Mouse (Mus musculus) stomach, embryonic 14.5 days (tissue): ENCODE measurements around the gene Cdca4. TPM values are rescaled to one million over a fixed set of nuclear protein-coding genes. Genes with fewer than 3 reads are reported as not detected.
A peak's percentile ranks its signal among the peaks of the same experiment; 100 is the strongest.

Source experiments
- ATAC-seq: fragments of 200-750 bp; cut with Nextera tagmentation; 2 replicates; pipeline ENCODE4 v1.8.0; 2017; ENCODE audit warnings: low read depth, moderate TSS enrichment; ENCODE audit not compliant: insufficient number of reproducible peaks, insufficient read depth, low FRiP score
- H3K27ac ChIP-seq: fragments of 300-500 bp; sonication (generic); 2 replicates; pipeline ENCODE4 v1.5.1; 2014; ENCODE audit warnings: mild to moderate bottlenecking, low read length, moderate library complexity, mixed read lengths
- H3K27me3 ChIP-seq: fragments of 300-500 bp; sonication (generic); 2 replicates; pipeline ENCODE4 v1.6.1; 2014; ENCODE audit warnings: low read length, control low read depth, mixed read lengths; ENCODE audit not compliant: control insufficient read depth, insufficient read depth
- H3K36me3 ChIP-seq: fragments of 300-500 bp; sonication (generic); 2 replicates; pipeline ENCODE4 v1.6.1; 2014; ENCODE audit warnings: mild to moderate bottlenecking, control low read depth, low read length, moderate library complexity, mixed read lengths; ENCODE audit not compliant: control insufficient read depth, insufficient read depth
- H3K4me1 ChIP-seq: fragments of 300-500 bp; sonication (generic); 2 replicates; pipeline ENCODE4 v1.6.1; 2014; ENCODE audit warnings: low read length, control low read depth, mixed read lengths; ENCODE audit not compliant: control insufficient read depth, insufficient read depth
- H3K4me2 ChIP-seq: fragments of 300-500 bp; sonication (generic); replicated peaks from 2 replicates; pipeline ENCODE4 v1.6.1; 2014; ENCODE audit warnings: low read depth, low read length, control low read depth
- H3K4me3 ChIP-seq: fragments of 300-500 bp; sonication (generic); 2 replicates; pipeline ENCODE4 v1.5.1; 2014; ENCODE audit warnings: low read depth, low read length, control low read depth
- H3K9ac ChIP-seq: fragments of 300-500 bp; sonication (generic); replicated peaks from 2 replicates; pipeline ENCODE4 v1.6.1; 2014; ENCODE audit warnings: low read depth, mild to moderate bottlenecking, control low read depth, low read length, moderate library complexity, mixed read lengths
- H3K9me3 ChIP-seq: fragments of 300-500 bp; sonication (generic); 2 replicates; pipeline ENCODE4 v1.6.1; 2016; ENCODE audit warnings: low read depth, low read length, control low read depth; ENCODE audit not compliant: control insufficient read depth
- WGBS: fragments of 180-500 bp; shearing (Covaris S2); extraction: QIAGEN DNeasy Blood & Tissue Kit; methylation state at CpG from one replicate; pipeline ENCODE4 v1.1.7; 2014; 5-methylcytosine and 5-hydroxymethylcytosine counted together
- polyA plus RNA-seq: library from polyadenylated mRNA; unstranded; fragments of >200 nt; fragmentation: Nextera tagmentation; extraction: Ambion mirVana; gene quantifications from 2 replicates; pipeline ENCODE4 v1.2.1, GENCODE M21; 2014

Gene Cdca4
- polyA plus RNA-seq, 1 experiment from 2014 or later: 130 TPM

DNA sequence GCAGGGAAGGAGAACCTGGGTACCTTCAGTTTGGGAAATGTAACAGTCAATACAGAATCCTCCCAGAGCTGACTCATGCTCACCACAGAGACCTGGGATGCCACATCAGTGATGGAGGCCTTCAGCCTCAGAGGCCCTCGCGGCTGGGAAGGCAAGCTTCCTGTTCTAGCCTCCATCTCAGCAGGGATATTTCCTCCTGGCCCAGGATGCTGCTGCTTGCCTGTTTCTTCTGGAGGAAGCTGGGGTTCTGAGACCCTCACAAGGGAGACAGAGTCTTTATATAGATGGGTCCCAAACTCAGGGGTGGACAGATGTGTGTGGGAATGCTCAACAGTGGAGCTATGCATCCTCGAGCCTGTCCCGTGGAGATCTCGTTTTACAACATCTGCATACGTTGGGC, 55.2 kb downstream of the Cdca4 start:
- Histone ChIP-seq H3K4me3 (no peak overlapping the region), H3K27ac (no peak overlapping the region), H3K4me1 (no peaks in the 10 kb centered on the region), H3K36me3 (no peaks in the 10 kb centered on the region), H3K4me2 (no peak overlapping the region), H3K27me3 (no peaks in the 10 kb centered on the region), H3K9ac (no peak overlapping the region), H3K9me3 (peaks cover 8% of the 10 kb centered on the region; the same call in 1 of the 2 replicates)
- no peak for ATAC-seq
- WGBS: 81% methylated on average over 6 of the region's 6 CpGs

DNA sequence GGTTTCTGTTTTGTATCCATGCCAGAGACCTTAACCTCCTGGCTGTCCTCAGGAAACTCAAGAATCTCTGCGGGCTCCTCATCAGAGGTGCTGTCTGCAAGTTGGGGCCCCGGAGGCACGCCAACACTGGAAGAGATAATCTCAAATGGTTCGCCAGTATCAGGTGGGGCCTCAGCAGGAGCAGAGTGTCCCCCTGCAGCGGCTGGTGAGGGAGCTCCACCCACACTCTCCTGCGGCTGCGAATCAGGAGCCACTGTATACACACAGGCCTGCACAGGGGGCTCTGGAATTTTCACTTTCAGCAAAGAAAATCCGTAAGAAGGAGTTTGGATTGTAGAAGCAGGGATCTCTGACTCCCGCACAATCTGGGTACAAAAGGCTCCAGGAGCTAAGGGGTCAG, 55.9 kb downstream of the Cdca4 start:
- H3K9me3 ChIP-seq: peaks cover 8% of the 10 kb centered on the region; the same call in 1 of the 2 replicates
- WGBS: 23% methylated on average over 9 of the region's 9 CpGs
- H3K36me3 ChIP-seq: no peaks in the 10 kb centered on the region
- ATAC-seq: peak; percentile 61; the same call in 1 of the 2 replicates
- H3K4me2 ChIP-seq: no peak overlapping the region
- H3K27ac ChIP-seq: no peak overlapping the region
- no peak overlapping the region for H3K9ac ChIP-seq
- no peaks in the 10 kb centered on the region for H3K4me1 ChIP-seq
- no peaks in the 10 kb centered on the region for H3K27me3 ChIP-seq
- no peak overlapping the region for H3K4me3 ChIP-seq

DNA sequence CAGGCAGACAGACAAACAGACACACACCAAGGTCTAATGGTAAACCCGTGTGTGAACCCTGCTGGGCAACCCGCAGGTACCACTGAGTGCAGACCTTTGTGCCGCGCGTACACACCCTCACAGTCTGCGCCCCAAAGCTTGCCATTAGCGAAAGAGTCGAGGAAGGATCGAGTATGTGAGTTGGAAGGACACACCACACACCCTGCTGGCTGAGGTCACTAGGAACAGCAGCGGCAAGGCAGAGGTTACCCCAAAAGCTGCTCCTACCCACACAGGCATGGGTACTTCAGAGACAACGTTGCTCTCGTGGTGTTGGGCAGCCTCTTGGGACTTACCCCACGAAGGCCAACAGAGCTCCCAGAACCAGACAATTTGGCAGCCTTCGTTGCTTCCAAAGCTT, 56.9 kb downstream of the Cdca4 start:
- Histone ChIP-seq H3K4me3 (no peak overlapping the region), H3K36me3 (no peaks in the 10 kb centered on the region), H3K27me3 (no peaks in the 10 kb centered on the region), H3K4me2 (no peak overlapping the region), H3K27ac (no peak overlapping the region), H3K4me1 (no peaks in the 10 kb centered on the region), H3K9ac (no peak overlapping the region), H3K9me3 (peaks cover 8% of the 10 kb centered on the region; the same call in 1 of the 2 replicates)
- ATAC-seq: no peak
- WGBS: 92% methylated on average over 14 of the region's 14 CpGs

DNA sequence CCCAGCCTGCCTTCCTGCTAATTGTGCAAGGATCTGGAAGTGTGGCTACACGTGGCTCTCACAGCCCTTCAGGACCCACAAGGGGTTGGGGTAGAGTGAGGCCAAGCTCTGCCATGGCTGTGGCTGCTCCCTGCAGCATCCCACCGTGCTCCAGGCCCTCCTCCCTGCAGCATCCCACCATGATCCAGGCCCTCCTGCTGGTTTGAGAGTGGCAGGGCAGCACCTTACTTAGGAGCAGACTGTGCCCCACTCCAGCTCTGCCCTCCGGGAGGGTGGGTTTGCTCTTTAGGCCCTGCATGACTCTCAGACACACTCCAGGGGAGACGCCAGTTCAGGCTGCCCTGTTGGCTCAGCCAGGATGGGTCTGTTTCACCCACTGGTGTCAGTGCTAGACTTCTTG, 58.8 kb downstream of the Cdca4 start:
- no peaks in the 10 kb centered on the region for H3K36me3 ChIP-seq
- H3K9ac ChIP-seq: no peak overlapping the region
- H3K27me3 ChIP-seq: no peaks in the 10 kb centered on the region
- no peak overlapping the region for H3K27ac ChIP-seq
- H3K9me3 ChIP-seq: peaks cover 5% of the 10 kb centered on the region; the same call in 1 of the 2 replicates
- no peak overlapping the region for H3K4me3 ChIP-seq
- ATAC-seq: no peak
- no peak overlapping the region for H3K4me2 ChIP-seq
- 75% methylated on average over 4 of the region's 4 CpGs for WGBS
- no peaks in the 10 kb centered on the region for H3K4me1 ChIP-seq

Other genes starting within 250 kb of the Cdca4 start
- 4.4 and 5.0 TPM in 2 replicates for gene Inf2, start 240.6 kb downstream of the Cdca4 start, polyA plus RNA-seq
- gene Adssl1, start 209.4 kb downstream of the Cdca4 start, polyA plus RNA-seq: 2.8 and 3.1 TPM in 2 replicates
- 250 and 274 TPM in 2 replicates for gene Siva1, start 184.7 kb downstream of the Cdca4 start, polyA plus RNA-seq
- 55.6 and 64.6 TPM in 2 replicates for gene Akt1, start 154.5 kb downstream of the Cdca4 start, polyA plus RNA-seq
- gene Zbtb42, start 150.6 kb downstream of the Cdca4 start, polyA plus RNA-seq: 10.9 and 14.2 TPM in 2 replicates
- 15.8 and 16.2 TPM in 2 replicates for gene Cep170b, start 109.0 kb downstream of the Cdca4 start, polyA plus RNA-seq
- 12.9 and 13.3 TPM in 2 replicates for gene Pld4, start 68.8 kb downstream of the Cdca4 start, polyA plus RNA-seq
- gene Ahnak2, start 26.8 kb downstream of the Cdca4 start, polyA plus RNA-seq: 4.6 and 5.0 TPM in 2 replicates
- 6.1 and 8.2 TPM in 2 replicates for gene Clba1, start 20.5 kb downstream of the Cdca4 start, polyA plus RNA-seq
- gene Gpr132, start 38.8 kb upstream of the Cdca4 start, polyA plus RNA-seq: 0.26 and 0.52 TPM in 2 replicates
- 8.4 and 8.5 TPM in 2 replicates for gene Jag2, start 100.4 kb upstream of the Cdca4 start, polyA plus RNA-seq
- gene Nudt14, start 112.7 kb upstream of the Cdca4 start, polyA plus RNA-seq: 105 and 125 TPM in 2 replicates
- gene Btbd6, start 147.1 kb upstream of the Cdca4 start, polyA plus RNA-seq: 22.5 and 27.0 TPM in 2 replicates
- 70.3 and 71.5 TPM in 2 replicates for gene Brf1, start 171.3 kb upstream of the Cdca4 start, polyA plus RNA-seq
- 16.5 and 17.1 TPM in 2 replicates for gene Pacs2, start 185.1 kb upstream of the Cdca4 start, polyA plus RNA-seq
- gene Tex22, start 245.1 kb upstream of the Cdca4 start, polyA plus RNA-seq: not detected in 2 replicates